Mouse (Mus musculus): ENCODE measurements around the gene Arid3a. TPM values are rescaled to one million over a fixed set of nuclear protein-coding genes. Genes with fewer than 3 reads are reported as not detected.
"Not testable (repeated sequence)": the region's sequence is repeated elsewhere in the genome, so short reads cannot be mapped to it uniquely, and the experiment has no call there.

The Arid3a gene
- total RNA-seq, 2 experiments from 2014 or later = 1.8 to 2.1 TPM

GRCm38 (mm10) chr10:79946752-79947322 lies 20.0 kb downstream of the Arid3a start:
- intact Hi-C loops (cut with DNase I) = no loop called here
- Histone ChIP-seq H3K4me3 (no peak overlapping the region), H3K27ac (no peak overlapping the region)
- no peak for TF ChIP-seq CTCF (IDR thresholded peaks at IDR 0.05)
- no peak for DNase-seq

GRCm38 (mm10) chr10:79947502-79947901 lies 20.7 kb downstream of the Arid3a start:
- TF ChIP-seq CTCF (IDR thresholded peaks at IDR 0.05) = no peak
- H3K27ac ChIP-seq = no peak overlapping the region

GRCm38 (mm10) chr10:79949873-79950272 lies 23.0 kb downstream of the Arid3a start:
- no peak overlapping the region for H3K4me3 ChIP-seq
- no peak for TF ChIP-seq CTCF (IDR thresholded peaks at IDR 0.05)
- DNase-seq = no peak
- H3K27ac ChIP-seq = no peak overlapping the region
- intact Hi-C loops (cut with DNase I) = no loop called here

More at GRCm38 (mm10) chr10:79947502-79947901, 20.7 kb downstream of the Arid3a start:
- no peak overlapping the region for H3K4me3 ChIP-seq
- intact Hi-C loops (cut with DNase I) = no loop called here
- no peak for DNase-seq

GRCm38 (mm10) chr10:79950661-79951060 lies 23.8 kb downstream of the Arid3a start:
- Histone ChIP-seq H3K4me3 (no peak overlapping the region), H3K27ac (no peak overlapping the region)
- intact Hi-C loops (cut with DNase I) = no loop called here
- no peak for DNase-seq
- no peak for TF ChIP-seq CTCF (IDR thresholded peaks at IDR 0.05)

- Histone ChIP-seq H3K4me3 (no peak overlapping the region), H3K27ac (no peak overlapping the region)
- DNase-seq = peak; percentile 57
- intact Hi-C loops (cut with DNase I) = loop anchor here (2.0 kb wide), 1 partner anchor 17 kb away; no protein-coding TSS in a partner anchor
- peak; percentile 71 for TF ChIP-seq CTCF (IDR thresholded peaks at IDR 0.05)
Observed at GRCm38 (mm10) chr10:79953946-79954345, 27.1 kb downstream of the Arid3a start.

- H3K27ac ChIP-seq = no peak overlapping the region
- TF ChIP-seq CTCF (IDR thresholded peaks at IDR 0.05) = no peak
- no peak overlapping the region for H3K4me3 ChIP-seq
- no peak for DNase-seq
- intact Hi-C loops (cut with DNase I) = loop anchor here (5.0 kb wide), 1 partner anchor 118 kb away; no protein-coding TSS in a partner anchor
Observed at GRCm38 (mm10) chr10:79955691-79956090, 28.8 kb downstream of the Arid3a start.

GRCm38 (mm10) chr10:79956643-79957154 lies 29.9 kb downstream of the Arid3a start:
- DNase-seq = no peak
- no peak overlapping the region for H3K27ac ChIP-seq
- intact Hi-C loops (cut with DNase I) = loop anchor here (5.0 kb wide), 1 partner anchor 119 kb away; no protein-coding TSS in a partner anchor

GRCm38 (mm10) chr10:79958140-79958816 lies 31.4 kb downstream of the Arid3a start:
- intact Hi-C loops (cut with DNase I) = loop anchor here (1.0 to 5.0 kb wide), 3 partner anchors 33 to 121 kb away; no protein-coding TSS in a partner anchor
- H3K27ac ChIP-seq = peak overlapping the region; percentile 74
- TF ChIP-seq CTCF (IDR thresholded peaks at IDR 0.05) = peak; percentile 99
- peak; percentile 85 for DNase-seq
- H3K4me3 ChIP-seq = peak overlapping the region; percentile 58

More at GRCm38 (mm10) chr10:79956643-79957154, 29.9 kb downstream of the Arid3a start:
- TF ChIP-seq CTCF (IDR thresholded peaks at IDR 0.05) = no peak
- H3K4me3 ChIP-seq = no peak overlapping the region

GRCm38 (mm10) chr10:79959412-79959811 lies 32.6 kb downstream of the Arid3a start:
- H3K4me3 ChIP-seq = peak overlapping the region; percentile 93
- DNase-seq = not testable (repeated sequence)
- intact Hi-C loops (cut with DNase I) = loop anchor here (2.0 to 5.0 kb wide), 2 partner anchors 67 to 122 kb away; no protein-coding TSS in a partner anchor
- peak overlapping the region; percentile 90 for H3K27ac ChIP-seq

GRCm38 (mm10) chr10:79959847-79960601 lies 33.2 kb downstream of the Arid3a start, which contains the start of gene Wdr18:
TSS of gene Wdr18 (plus strand) at chr10:79960152.
- intact Hi-C loops (cut with DNase I) = loop anchor here (1.0 to 5.0 kb wide), 3 partner anchors 21 to 123 kb away; no protein-coding TSS in a partner anchor
- Histone ChIP-seq H3K4me3 (peak within 1 kb of the TSS; percentile 93), H3K27ac (peak within 1 kb of the TSS; percentile 90)
- peak; percentile 99 for DNase-seq
- TF ChIP-seq CTCF (IDR thresholded peaks at IDR 0.05) = peak; percentile 91

GRCm38 (mm10) chr10:79960671-79961294 lies 33.9 kb downstream of the Arid3a start:
- Histone ChIP-seq H3K4me3 (peak overlapping the region; percentile 93), H3K27ac (peak overlapping the region; percentile 90; the same call in 1 of the 2 replicates)
- TF ChIP-seq CTCF (IDR thresholded peaks at IDR 0.05) = no peak
- DNase-seq = no peak
- intact Hi-C loops (cut with DNase I) = loop anchor here (1.0 kb wide), 1 partner anchor 21 kb away; no protein-coding TSS in a partner anchor

- Histone ChIP-seq H3K4me3 (no peak overlapping the region), H3K27ac (no peak overlapping the region)
- intact Hi-C loops (cut with DNase I) = no loop called here
- DNase-seq = no peak
- no peak for TF ChIP-seq CTCF (IDR thresholded peaks at IDR 0.05)
Observed at GRCm38 (mm10) chr10:79964727-79965126, 37.9 kb downstream of the Arid3a start.

Measured in gastrocnemius, adult 2 months (tissue).